Mouse (Mus musculus) ES-E14 (cell line): Measurements from ENCODE around the gene Ttc27. TPM values are rescaled to one million over a fixed set of nuclear protein-coding genes. Genes with fewer than 3 reads are reported as not detected.
A peak's percentile ranks its signal among the peaks of the same experiment; 100 is the strongest.
"Not testable (repeated sequence)": the region's sequence is repeated elsewhere in the genome, so short reads cannot be mapped to it uniquely, and the experiment has no call there.

Experiments used
- DNase-seq: peaks from one replicate; pipeline ENCODE4 v3.0.0-alpha.2; 2013; ENCODE audit warnings: low read depth, low spot score
- H3K27ac ChIP-seq: 2 replicates; pipeline ENCODE4 v1.5.1; 2012; ENCODE audit warnings: low read depth, mild to moderate bottlenecking, low read length, moderate library complexity, mixed read lengths; ENCODE audit not compliant: poor library complexity, insufficient read depth, severe bottlenecking
- H3K36me3 ChIP-seq: 2 replicates; pipeline ENCODE4 v1.6.1; 2012; ENCODE audit warnings: mild to moderate bottlenecking, low read length, moderate library complexity, mixed read lengths; ENCODE audit not compliant: control insufficient read depth, poor library complexity, insufficient read depth, severe bottlenecking
- H3K4me1 ChIP-seq, 2 experiments: fragments of 150-350 bp in 1 of 2; sonication (generic) in 1 of 2; 2 replicates each; pipeline ENCODE4 v1.6.1; 2012; ENCODE audit warnings: low read length in 2 of 2, mild to moderate bottlenecking in 1 of 2, mixed read lengths in 1 of 2; ENCODE audit not compliant: control insufficient read depth in 2 of 2, insufficient read depth in 2 of 2, poor library complexity in 1 of 2
- H3K4me3 ChIP-seq, 2 experiments: fragments of 150-350 bp in 1 of 2; sonication (generic) in 1 of 2; 2 replicates each; pipeline ENCODE4 v1.5.1; 2012; ENCODE audit warnings: low read length in 2 of 2, low read depth in 1 of 2, mild to moderate bottlenecking in 1 of 2, mixed read lengths in 1 of 2; ENCODE audit not compliant: insufficient read depth in 1 of 2, poor library complexity in 1 of 2, severe bottlenecking in 1 of 2
- H3K9ac ChIP-seq: 2 replicates; pipeline ENCODE4 v1.6.1; 2012; ENCODE audit warnings: low read depth, mild to moderate bottlenecking, low read length, mixed read lengths; ENCODE audit not compliant: poor library complexity, insufficient read depth, severe bottlenecking
- H3K9me3 ChIP-seq: fragments of 150-350 bp; sonication (generic); 2 replicates; pipeline ENCODE4 v1.6.1; 2012; ENCODE audit warnings: low read depth, mild to moderate bottlenecking, low read length; ENCODE audit not compliant: control insufficient read depth, insufficient read depth
- CHD2 ChIP-seq: IDR thresholded peaks from 2 replicates; pipeline ENCODE4 v1.6.1; 2014; ENCODE audit warnings: mild to moderate bottlenecking, low read depth, low read length, inconsistent platforms
- HCFC1 ChIP-seq: IDR thresholded peaks from 2 replicates; pipeline ENCODE4 v1.6.1; 2012; ENCODE audit warnings: low read length, inconsistent platforms, borderline replicate concordance; ENCODE audit not compliant: insufficient read depth
- MAFK ChIP-seq: IDR thresholded peaks from 2 replicates; pipeline ENCODE4 v1.6.1; 2014; ENCODE audit warnings: mild to moderate bottlenecking, low read depth, low read length, inconsistent platforms; ENCODE audit not compliant: insufficient read depth
- ZC3H11A ChIP-seq: IDR thresholded peaks from 2 replicates; pipeline ENCODE4 v1.6.1; 2012; ENCODE audit warnings: low read depth, mild to moderate bottlenecking, inconsistent platforms, low read length, borderline replicate concordance
- ZNF384 ChIP-seq: IDR thresholded peaks from 2 replicates; pipeline ENCODE4 v1.6.1; 2012; ENCODE audit warnings: low read depth, low read length, inconsistent platforms
- in situ Hi-C, 2 experiments: fragments of 600-800 bp; cut with MboI; formaldehyde crosslinking; loops; one replicate each; pipeline ENCODE4 v1.15.1; 2025; ENCODE audit warnings: low sequenced_read_pairs in 2 of 2, inconsistent platforms in 1 of 2; ENCODE audit not compliant: unreplicated experiment in 2 of 2
- total RNA-seq: library from RNA; depleted of rRNA; stranded (reverse); fragments of 300-350 nt; gene quantifications from 2 replicates; pipeline ENCODE4 v1.2.3, GENCODE M21; 2012

Gene Ttc27
- total RNA-seq, 1 experiment = 52.3 TPM

GRCm38 (mm10) chr17:74678061-74678460 is 39.5 kb upstream of the Ttc27 start:
- in situ Hi-C loops = no loop called here
- Histone ChIP-seq H3K27ac (no peak overlapping the region), H3K36me3 (peaks cover 6% of the 10 kb centered on the region), H3K9ac (no peak overlapping the region), H3K4me1 (no peaks in the 10 kb centered on the region), H3K9me3 (no peaks in the 10 kb centered on the region), H3K4me3 (no peak overlapping the region)
- TF ChIP-seq MAFK (no peak), CHD2 (no peak), ZNF384 (no peak), ZC3H11A (no peak), HCFC1 (no peak)
- no peak for DNase-seq

DNA sequence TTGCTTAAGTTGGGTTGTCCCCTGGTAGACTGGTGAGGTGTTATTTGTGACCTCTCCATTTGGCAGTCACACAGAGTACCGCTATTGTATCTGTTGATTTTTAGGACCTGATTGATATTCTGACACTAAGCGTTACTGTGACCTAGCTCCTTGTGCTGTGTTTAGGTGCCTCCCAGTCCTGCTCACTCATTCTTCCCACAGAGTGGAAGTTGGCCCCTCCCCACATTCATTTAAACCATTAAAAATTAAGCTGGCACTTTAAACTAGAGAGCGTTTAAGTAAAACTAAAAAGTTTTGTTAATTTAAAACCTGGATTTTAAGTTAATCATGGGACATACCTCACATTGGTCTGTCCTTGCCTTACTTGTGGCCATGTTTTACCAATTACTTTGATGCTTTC is 32.6 kb upstream of the Ttc27 start:
- Histone ChIP-seq H3K4me1 (peaks cover 0 to 2% of the 10 kb centered on the region in 2 experiments; a peak in 2 of 4 replicates), H3K9ac (no peak overlapping the region), H3K4me3 (no peak overlapping the region), H3K9me3 (no peaks in the 10 kb centered on the region), H3K27ac (no peak overlapping the region), H3K36me3 (no peaks in the 10 kb centered on the region)
- DNase-seq = no peak
- in situ Hi-C loops = no loop called here
- TF ChIP-seq ZC3H11A (no peak), CHD2 (no peak), HCFC1 (no peak), ZNF384 (no peak), MAFK (no peak)

GRCm38 (mm10) chr17:74688555-74688954 is 29.0 kb upstream of the Ttc27 start:
- Histone ChIP-seq H3K9me3 (no peaks in the 10 kb centered on the region), H3K4me3 (no peak overlapping the region), H3K36me3 (peaks cover 11% of the 10 kb centered on the region), H3K9ac (no peak overlapping the region), H3K27ac (no peak overlapping the region), H3K4me1 (peaks cover 0 to 2% of the 10 kb centered on the region in 2 experiments; a peak in 2 of 4 replicates)
- no peak for TF ChIP-seq ZC3H11A
- TF ChIP-seq ZNF384 = no peak
- no peak for TF ChIP-seq CHD2
- no peak for TF ChIP-seq MAFK
- TF ChIP-seq HCFC1 = no peak
- DNase-seq = peak; percentile 31
- in situ Hi-C loops = no loop called here

DNA sequence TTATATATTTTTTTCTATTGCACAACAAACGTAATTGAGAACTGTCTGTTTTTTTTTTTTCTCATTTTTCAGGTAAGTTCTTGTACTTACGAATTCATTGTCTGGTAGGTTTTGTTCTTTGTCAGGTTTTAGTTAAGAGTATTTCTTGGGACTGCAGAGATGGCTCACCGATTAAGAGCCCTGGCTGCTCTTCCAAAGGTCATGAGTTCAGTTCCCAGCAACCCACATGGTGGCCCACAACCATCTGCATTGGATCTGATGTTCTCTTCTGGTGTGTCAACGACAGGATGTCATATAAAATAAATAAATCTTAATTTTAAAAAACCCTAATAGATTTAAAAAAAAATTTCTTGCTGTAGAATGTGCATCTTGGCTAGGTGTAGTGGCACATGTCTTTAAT is 28.1 kb upstream of the Ttc27 start:
- Histone ChIP-seq H3K36me3 (peaks cover 11% of the 10 kb centered on the region), H3K4me3 (no peak overlapping the region), H3K4me1 (peaks cover 0 to 2% of the 10 kb centered on the region in 2 experiments; a peak in 2 of 4 replicates), H3K9me3 (no peaks in the 10 kb centered on the region), H3K27ac (0 out of 2 replicates have a peak overlapping the region, but pooled peaks have one; percentile 18), H3K9ac (no peak overlapping the region)
- in situ Hi-C loops = no loop called here
- DNase-seq = no peak
- no peak for TF ChIP-seq ZNF384
- TF ChIP-seq CHD2 = no peak
- no peak for TF ChIP-seq HCFC1
- no peak for TF ChIP-seq MAFK
- no peak for TF ChIP-seq ZC3H11A

DNA sequence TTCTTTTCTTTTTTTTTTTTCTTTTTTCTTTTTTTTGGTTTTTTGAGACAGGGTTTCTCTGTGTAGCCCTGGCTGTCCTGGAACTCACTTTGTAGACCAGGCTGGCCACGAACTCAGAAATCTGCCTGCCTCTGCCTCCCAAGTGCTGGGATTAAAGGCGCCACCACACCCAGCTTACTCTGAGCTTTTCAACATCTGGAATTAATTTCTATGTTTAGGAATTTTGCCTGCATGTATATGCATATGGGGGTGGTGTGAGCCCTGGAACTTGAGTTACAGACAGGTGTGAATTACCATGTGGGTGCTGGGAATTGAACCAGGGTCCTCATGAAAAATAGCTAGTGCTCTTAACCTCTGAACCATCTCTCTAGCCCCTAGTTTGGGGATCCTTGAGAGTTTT is 15.9 kb upstream of the Ttc27 start:
- H3K36me3 ChIP-seq = peaks cover 19% of the 10 kb centered on the region
- H3K4me1 ChIP-seq, H3K27ac ChIP-seq, H3K9ac ChIP-seq, DNase-seq, in situ Hi-C loops, H3K9me3 ChIP-seq, H3K4me3 ChIP-seq: not testable (repeated sequence)
